In genomic region chr14:97588182-97588581, GRCm38 (mm10) we compare ENCODE assay signal across 10 mouse cellular contexts.
DNase-seq lines count a peak whose midpoint lies in the region; ATAC-seq lines count a peak whose summit lies in the region.
"Had no signal": no experiment of that assay in that cellular context is flagged by ENCODE, and none has a peak within 500 bp of the region (broad histone marks: within the 10 kb centered on the region; RNA-seq: fewer than 3 reads in every experiment).

No protein-coding gene starts in this region.

- H3K27me3 ChIP-seq in heart, embryonic 11.5 days (ENCODE audit: control insufficient read depth, insufficient read depth, low read length): no peaks in the 10 kb centered on the region
- H3K27me3 ChIP-seq in forebrain, embryonic 10.5 days (ENCODE audit: poor library complexity, severe bottlenecking): peaks cover 16% of the 10 kb centered on the region
- H3K27me3 ChIP-seq in hindbrain, embryonic 10.5 days (ENCODE audit: insufficient read depth, poor library complexity, severe bottlenecking): no peaks in the 10 kb centered on the region
- no peaks in the 10 kb centered on the region for H3K27me3 ChIP-seq in midbrain, embryonic 16.5 days (ENCODE audit: control insufficient read depth, insufficient read depth, low read depth, low read length)
- H3K27me3 ChIP-seq: CH12.LX had no signal

- H3K36me3 ChIP-seq in heart, embryonic 11.5 days (ENCODE audit: control insufficient read depth, insufficient read depth, low read length): no peaks in the 10 kb centered on the region
- H3K36me3 ChIP-seq in forebrain, embryonic 10.5 days (replicated peaks): no peaks in the 10 kb centered on the region
- H3K36me3 ChIP-seq in hindbrain, embryonic 10.5 days: no peaks in the 10 kb centered on the region
- H3K36me3 ChIP-seq in midbrain, embryonic 16.5 days (ENCODE audit: control insufficient read depth, insufficient read depth, low read length): no peaks in the 10 kb centered on the region

- peak; percentile 97 for DNase-seq in heart, adult 11 months
- peak; percentile 59 for DNase-seq in forebrain, embryonic 10.5 days (ENCODE audit: extremely low spot score, low spot score)
- peak; percentile 12 for DNase-seq in hindbrain, embryonic 10.5 days (ENCODE audit: low spot score)
- DNase-seq in left cerebral cortex, postnatal 36 days (ENCODE audit: low spot score in 2 of 2): peak; percentile 10
- DNase-seq in thymus, adult 18-20 months: no peak

- 66% methylated on average over 7 of the region's 7 CpGs for WGBS in heart, embryonic 11.5 days (ENCODE audit: insufficient replicate concordance)
- 7% methylated on average over 7 of the region's 7 CpGs for WGBS in forebrain, embryonic 10.5 days
- WGBS in hindbrain, embryonic 10.5 days: 21% methylated on average over 7 of the region's 7 CpGs
- 5% methylated on average over 7 of the region's 7 CpGs for WGBS in midbrain, embryonic 16.5 days

- H3K4me1 ChIP-seq in heart, embryonic 11.5 days (ENCODE audit: control insufficient read depth, insufficient read depth, low read length): no peaks in the 10 kb centered on the region
- H3K4me1 ChIP-seq in forebrain, embryonic 10.5 days: peaks cover 26% of the 10 kb centered on the region
- H3K4me1 ChIP-seq in hindbrain, embryonic 10.5 days (replicated peaks): peaks cover 9% of the 10 kb centered on the region
- H3K4me1 ChIP-seq in midbrain, embryonic 16.5 days (ENCODE audit: control insufficient read depth, insufficient read depth, low read length): no peaks in the 10 kb centered on the region

- no peaks in the 10 kb centered on the region for H3K9me3 ChIP-seq in heart, embryonic 11.5 days (replicated peaks; ENCODE audit: control insufficient read depth, low read length)
- H3K9me3 ChIP-seq in forebrain, embryonic 10.5 days: no peaks in the 10 kb centered on the region
- no peaks in the 10 kb centered on the region for H3K9me3 ChIP-seq in hindbrain, embryonic 10.5 days
- no peaks in the 10 kb centered on the region for H3K9me3 ChIP-seq in midbrain, embryonic 16.5 days (replicated peaks; ENCODE audit: control insufficient read depth, low read length, poor library complexity, severe bottlenecking)

- no peak overlapping the region for H3K4me3 ChIP-seq in heart, embryonic 11.5 days (ENCODE audit: low read depth, low read length)
- H3K4me3 ChIP-seq in forebrain, embryonic 10.5 days: no peak overlapping the region
- no peak overlapping the region for H3K4me3 ChIP-seq in hindbrain, embryonic 10.5 days
- no peak overlapping the region for H3K4me3 ChIP-seq in midbrain, embryonic 16.5 days (ENCODE audit: low read depth, low read length)

- no peak overlapping the region for H3K27ac ChIP-seq in heart, embryonic 11.5 days (ENCODE audit: low read depth, low read length)
- peak overlapping the region; percentile 64 for H3K27ac ChIP-seq in forebrain, embryonic 10.5 days
- peak overlapping the region; percentile 70 for H3K27ac ChIP-seq in hindbrain, embryonic 10.5 days
- H3K27ac ChIP-seq in midbrain, embryonic 16.5 days (ENCODE audit: low read length): no peak overlapping the region
- H3K27ac ChIP-seq: macrophage had no signal

- ATAC-seq in heart, embryonic 11.5 days (replicated peaks; ENCODE audit: insufficient number of reproducible peaks, low FRiP score, low TSS enrichment): no peak
- ATAC-seq in midbrain, embryonic 16.5 days: peak; percentile 84
- ATAC-seq in monocyte, adult 5-6 weeks (replicated peaks; ENCODE audit: insufficient number of reproducible peaks, low FRiP score, low TSS enrichment, poor library complexity, severe bottlenecking): no peak

- intact Hi-C loops in left cerebral cortex, postnatal 36 days (cut with DNase I): no loop called here

- no peak overlapping the region for H3K9ac ChIP-seq in heart, embryonic 11.5 days (ENCODE audit: low read depth, low read length)
- H3K9ac ChIP-seq in midbrain, embryonic 16.5 days (ENCODE audit: low read depth, low read length): no peak overlapping the region

- no peak overlapping the region for H3K4me2 ChIP-seq in heart, embryonic 11.5 days
- no peak overlapping the region for H3K4me2 ChIP-seq in midbrain, embryonic 16.5 days (ENCODE audit: low read length)

Comparison
In these comparisons a context has a peak if more than half of its experiments do, and no peak if none do; other contexts are left out.
1. DNase-seq: peak in heart, adult 11 months (single experiment), forebrain, embryonic 10.5 days (single experiment), hindbrain, embryonic 10.5 days (single experiment) and left cerebral cortex, postnatal 36 days (2 of 2); none in thymus, adult 18-20 months (0 of 2).
2. H3K27ac ChIP-seq: peak in forebrain, embryonic 10.5 days (single experiment) and hindbrain, embryonic 10.5 days (single experiment); none in heart, embryonic 11.5 days (single experiment) and midbrain, embryonic 16.5 days (single experiment).